Mouse (Mus musculus) liver, postnatal 0 days (tissue): ENCODE results near the gene Bri3.

ENCODE experiments used
- CTCF ChIP-seq: sonication (generic); IDR thresholded peaks from 2 replicates; pipeline ENCODE4 v1.5.1; 2016; ENCODE audit warnings: antibody characterized with exemption, low read depth
- EP300 ChIP-seq: IDR thresholded peaks from 2 replicates; pipeline ENCODE4 v1.6.1; 2016; ENCODE audit warnings: antibody characterized with exemption, low read depth, mild to moderate bottlenecking

- TF ChIP-seq EP300 (no peak), CTCF (no peak)
Measured at GRCm38 (mm10) chr5:144312183-144312582, 67.9 kb downstream of the Bri3 start.
